Mouse (Mus musculus) liver, adult 2 months (tissue): ENCODE measurements around the gene Hs6st3.

Experiments
- CTCF ChIP-seq: fragments of 200-500 bp; IDR thresholded peaks from 2 replicates; pipeline ENCODE4 v1.5.1; 2011; ENCODE audit warnings: low read depth, low read length, control low read depth
- POLR2A ChIP-seq: fragments of 200-500 bp; IDR thresholded peaks from 2 replicates; pipeline ENCODE4 v1.6.1; 2011; ENCODE audit warnings: low read length, control low read depth; ENCODE audit not compliant: insufficient read depth; ENCODE audit errors: extremely low read depth

DNA sequence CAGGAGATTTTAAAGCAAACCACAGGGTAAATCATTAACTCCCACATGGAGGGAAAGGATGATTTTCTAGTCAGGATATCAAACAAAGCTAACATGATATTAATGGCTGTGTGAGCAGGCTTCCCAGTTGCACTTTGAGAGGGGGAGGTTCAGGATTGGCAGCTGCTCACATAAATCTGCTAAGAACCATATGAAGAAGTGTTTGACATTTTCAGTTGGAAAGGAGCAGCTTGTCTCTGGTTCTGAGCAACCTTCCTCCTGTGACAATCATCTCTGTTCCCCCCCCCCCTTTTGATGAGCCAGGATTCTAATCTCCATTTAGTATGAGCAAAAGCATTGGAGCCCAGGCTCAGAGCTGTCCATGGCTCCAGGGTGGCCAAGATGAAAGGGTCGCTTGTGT is 643.0 kb downstream of the Hs6st3 start:
- TF ChIP-seq CTCF (no peak), POLR2A (no peak)
